Mouse (Mus musculus) hindlimb bud, embryonic 11.5 days (tissue): ENCODE measurements around the gene Plac8.

Experiments
- DNase-seq: peaks from one replicate; pipeline ENCODE4 v3.0.0-alpha.2; 2012; ENCODE audit warnings: low read depth, low spot score; ENCODE audit errors: extremely low spot score

Plac8 gene

GRCm38 (mm10) chr5:100572069-100572468 is at the start of gene Plac8:
Gene Plac8 (minus strand): TSS chr5:100572245.
- no peak for DNase-seq

GRCm38 (mm10) chr5:100620952-100621351 is 48.9 kb upstream of the Plac8 start:
- no peak for DNase-seq

GRCm38 (mm10) chr5:100619586-100620275 is 47.7 kb upstream of the Plac8 start:
- no peak for DNase-seq

GRCm38 (mm10) chr5:100613896-100614768 is 42.1 kb upstream of the Plac8 start:
- DNase-seq, result no peak

- no peak for DNase-seq
Observed at GRCm38 (mm10) chr5:100607868-100608267, 35.8 kb upstream of the Plac8 start.

GRCm38 (mm10) chr5:100607090-100607762 is 35.2 kb upstream of the Plac8 start:
- no peak for DNase-seq

- DNase-seq, result no peak
Observed at GRCm38 (mm10) chr5:100605828-100606229, 33.8 kb upstream of the Plac8 start.

- no peak for DNase-seq
Observed at GRCm38 (mm10) chr5:100604061-100604460, 32.0 kb upstream of the Plac8 start.

- DNase-seq, result no peak
Observed at GRCm38 (mm10) chr5:100601864-100602263, 29.8 kb upstream of the Plac8 start.

GRCm38 (mm10) chr5:100598961-100599463 is 27.0 kb upstream of the Plac8 start:
- DNase-seq, result no peak

- DNase-seq, result no peak
Observed at GRCm38 (mm10) chr5:100597886-100598485, 25.9 kb upstream of the Plac8 start.

GRCm38 (mm10) chr5:100595999-100596398 is 24.0 kb upstream of the Plac8 start:
- no peak for DNase-seq

GRCm38 (mm10) chr5:100594803-100595467 is 22.9 kb upstream of the Plac8 start:
- DNase-seq, result no peak

- no peak for DNase-seq
Observed at GRCm38 (mm10) chr5:100590505-100590904, 18.5 kb upstream of the Plac8 start.

GRCm38 (mm10) chr5:100587626-100588025 is 15.6 kb upstream of the Plac8 start:
- DNase-seq, result no peak

- DNase-seq, result no peak
Observed at GRCm38 (mm10) chr5:100587136-100587535, 15.1 kb upstream of the Plac8 start.

GRCm38 (mm10) chr5:100585657-100586056 is 13.6 kb upstream of the Plac8 start:
- no peak for DNase-seq

GRCm38 (mm10) chr5:100585206-100585644 is 13.2 kb upstream of the Plac8 start:
- no peak for DNase-seq

- DNase-seq, result no peak
Observed at GRCm38 (mm10) chr5:100583066-100583465, 11.0 kb upstream of the Plac8 start.

GRCm38 (mm10) chr5:100582435-100582826 is 10.4 kb upstream of the Plac8 start:
- no peak for DNase-seq
